Mouse (Mus musculus) forebrain, postnatal 0 days (tissue): Measurements from ENCODE around the gene AY761185. TPM values are rescaled to one million over a fixed set of nuclear protein-coding genes. Genes with fewer than 3 reads are reported as not detected.
"Not testable (repeated sequence)": the region's sequence is repeated elsewhere in the genome, so short reads cannot be mapped to it uniquely, and the experiment has no call there.

Experiments
- ATAC-seq: fragments of 200-750 bp; cut with Nextera tagmentation; 2 replicates; pipeline ENCODE4 v1.8.0; 2017; ENCODE audit warnings: mild to moderate bottlenecking, moderate library complexity
- DNase-seq: peaks from one replicate; pipeline ENCODE4 v3.0.0-alpha.2; 2015
- H3K27ac ChIP-seq: fragments of 300-500 bp; sonication (generic); 2 replicates; pipeline ENCODE4 v1.5.1; 2014; ENCODE audit warnings: low read depth, mild to moderate bottlenecking, antibody characterized with exemption, low read length, moderate library complexity, mixed read lengths
- H3K27me3 ChIP-seq: fragments of 300-500 bp; sonication (generic); 2 replicates; pipeline ENCODE4 v1.6.1; 2014; ENCODE audit warnings: mild to moderate bottlenecking, low read length, mixed read lengths; ENCODE audit not compliant: insufficient read depth
- H3K36me3 ChIP-seq: fragments of 300-500 bp; sonication (generic); 2 replicates; pipeline ENCODE4 v1.6.1; 2014; ENCODE audit warnings: mild to moderate bottlenecking, moderate library complexity; ENCODE audit not compliant: insufficient read depth
- H3K4me1 ChIP-seq: fragments of 300-500 bp; sonication (generic); 2 replicates; pipeline ENCODE4 v1.6.1; 2014; ENCODE audit warnings: antibody characterized with exemption; ENCODE audit not compliant: insufficient read depth
- H3K4me2 ChIP-seq: fragments of 300-500 bp; sonication (generic); 2 replicates; pipeline ENCODE4 v1.6.1; 2014; ENCODE audit warnings: low read depth, mild to moderate bottlenecking, moderate library complexity
- H3K4me3 ChIP-seq: fragments of 300-500 bp; sonication (generic); 2 replicates; pipeline ENCODE4 v1.5.1; 2014; ENCODE audit warnings: low read depth, low read length, mixed read lengths
- H3K9ac ChIP-seq: fragments of 300-500 bp; sonication (generic); 2 replicates; pipeline ENCODE4 v1.6.1; 2014; ENCODE audit warnings: mild to moderate bottlenecking
- H3K9me3 ChIP-seq: fragments of 300-500 bp; sonication (generic); 2 replicates; pipeline ENCODE4 v1.6.1; 2016; ENCODE audit warnings: low read length
- CTCF ChIP-seq: sonication (generic); IDR thresholded peaks from 2 replicates; pipeline ENCODE4 v1.5.1; 2016; ENCODE audit warnings: antibody characterized with exemption, control low read depth, low read depth
- WGBS: fragments of 180-500 bp; shearing (Covaris S2); extraction: QIAGEN DNeasy Blood & Tissue Kit; methylation state at CpG from one replicate; pipeline ENCODE4 v1.1.7; 2014; 5-methylcytosine and 5-hydroxymethylcytosine counted together
- polyA plus RNA-seq: library from polyadenylated mRNA; unstranded; fragments of >200 nt; fragmentation: Nextera tagmentation; extraction: Ambion mirVana; gene quantifications from 2 replicates; pipeline ENCODE4 v1.2.1, GENCODE M21; 2015
- total RNA-seq: library from RNA; depleted of rRNA; stranded (reverse); fragments of >200 nt; gene quantifications from 2 replicates; pipeline ENCODE4 v1.2.3, GENCODE M21; 2014; rRNA removed

The AY761185 gene
- total RNA-seq (not detected in 2 replicates), polyA plus RNA-seq (not detected in 2 replicates)

- Histone ChIP-seq H3K27ac (no peak within 1 kb of the TSS), H3K36me3 (no peaks in the 10 kb centered on the region), H3K9ac (no peak within 1 kb of the TSS), H3K4me2 (no peak within 1 kb of the TSS), H3K9me3 (peaks cover 18% of the 10 kb centered on the region; the same call in 1 of the 2 replicates), H3K4me3 (no peak within 1 kb of the TSS), H3K27me3 (no peaks in the 10 kb centered on the region), H3K4me1 (no peaks in the 10 kb centered on the region)
- no peak for DNase-seq
- ATAC-seq = no peak
- WGBS = 67% methylated on average over 3 of the region's 3 CpGs
- TF ChIP-seq CTCF = no peak
Measured at GRCm38 (mm10) chr8:20944610-20945009, at the start of gene AY761185. AY761185 (minus strand) TSS chr8:20944710.

GRCm38 (mm10) chr8:20994042-20994441 lies 49.5 kb upstream of the AY761185 start:
- H3K27ac ChIP-seq, H3K9me3 ChIP-seq, H3K9ac ChIP-seq, DNase-seq, H3K4me2 ChIP-seq, ATAC-seq, H3K36me3 ChIP-seq, H3K4me1 ChIP-seq, H3K4me3 ChIP-seq, H3K27me3 ChIP-seq: not testable (repeated sequence)

- Histone ChIP-seq H3K27me3 (no peaks in the 10 kb centered on the region), H3K9me3 (no peaks in the 10 kb centered on the region), H3K27ac (no peak overlapping the region), H3K36me3 (no peaks in the 10 kb centered on the region), H3K4me1 (no peaks in the 10 kb centered on the region), H3K4me3 (no peak overlapping the region), H3K4me2 (no peak overlapping the region), H3K9ac (no peak overlapping the region)
- no peak for TF ChIP-seq CTCF
- WGBS = 25% methylated on average over 1 of the region's 1 CpGs
- DNase-seq (no peak), ATAC-seq (no peak)
Measured at GRCm38 (mm10) chr8:20979846-20980245, 35.3 kb upstream of the AY761185 start.

- no peak for ATAC-seq
Measured at GRCm38 (mm10) chr8:20964531-20964930, 20.0 kb upstream of the AY761185 start.

GRCm38 (mm10) chr8:20921971-20922370 lies 22.5 kb downstream of the AY761185 start, which contains the start of gene Gm6040:
Gm6040 (minus strand) TSS chr8:20922071.
- Histone ChIP-seq H3K36me3 (no peaks in the 10 kb centered on the region), H3K4me1 (no peaks in the 10 kb centered on the region), H3K27me3 (no peaks in the 10 kb centered on the region), H3K27ac (no peak within 1 kb of the TSS), H3K4me2 (no peak within 1 kb of the TSS), H3K9me3 (peaks cover 3% of the 10 kb centered on the region; the same call in 1 of the 2 replicates), H3K4me3 (no peak within 1 kb of the TSS), H3K9ac (no peak within 1 kb of the TSS)
- WGBS = 72% methylated on average over 3 of the region's 3 CpGs
- DNase-seq = no peak
- no peak for ATAC-seq
- no peak for TF ChIP-seq CTCF

More at GRCm38 (mm10) chr8:20964531-20964930, 20.0 kb upstream of the AY761185 start:
- WGBS = 68% methylated on average over 2 of the region's 2 CpGs
- no peak for TF ChIP-seq CTCF
- H3K4me2 ChIP-seq = no peak overlapping the region
- no peak overlapping the region for H3K27ac ChIP-seq
- no peak overlapping the region for H3K9ac ChIP-seq
- no peak overlapping the region for H3K4me3 ChIP-seq
- H3K27me3 ChIP-seq = no peaks in the 10 kb centered on the region
- 0 out of 2 replicates have a peak, but pooled peaks cover 4% of the 10 kb centered on the region for H3K9me3 ChIP-seq
- H3K4me1 ChIP-seq = no peaks in the 10 kb centered on the region
- no peak for DNase-seq
- H3K36me3 ChIP-seq = no peaks in the 10 kb centered on the region

GRCm38 (mm10) chr8:20912288-20912687 lies 32.2 kb downstream of the AY761185 start:
- no peak for ATAC-seq
- H3K4me2 ChIP-seq = no peak overlapping the region
- H3K27me3 ChIP-seq = no peaks in the 10 kb centered on the region
- 0 out of 2 replicates have a peak, but pooled peaks cover 5% of the 10 kb centered on the region for H3K9me3 ChIP-seq
- H3K36me3 ChIP-seq = no peaks in the 10 kb centered on the region
- no peak overlapping the region for H3K9ac ChIP-seq
- no peak for TF ChIP-seq CTCF
- no peak overlapping the region for H3K4me3 ChIP-seq
- no peaks in the 10 kb centered on the region for H3K4me1 ChIP-seq
- 76% methylated on average over 1 of the region's 1 CpGs for WGBS
- H3K27ac ChIP-seq = no peak overlapping the region
- DNase-seq = no peak

- no peak overlapping the region for H3K4me2 ChIP-seq
- no peaks in the 10 kb centered on the region for H3K27me3 ChIP-seq
- WGBS = 60% methylated on average over 2 of the region's 2 CpGs
- no peak for TF ChIP-seq CTCF
- H3K4me1 ChIP-seq = no peaks in the 10 kb centered on the region
- no peak overlapping the region for H3K4me3 ChIP-seq
- ATAC-seq = no peak
- no peaks in the 10 kb centered on the region for H3K36me3 ChIP-seq
- H3K27ac ChIP-seq = no peak overlapping the region
- no peaks in the 10 kb centered on the region for H3K9me3 ChIP-seq
- H3K9ac ChIP-seq = no peak overlapping the region
- DNase-seq = no peak
Measured at GRCm38 (mm10) chr8:20908256-20908655, 36.3 kb downstream of the AY761185 start.
